Mouse (Mus musculus) heart, adult 2 months (tissue): ENCODE results near the gene Abhd12.

ENCODE experiments used
- CTCF ChIP-seq: fragments of 200-600 bp; IDR thresholded peaks from 2 replicates; pipeline ENCODE4 v1.8.1; 2022; ENCODE audit warnings: antibody characterized with exemption, mild to moderate bottlenecking, moderate library complexity
- POLR2A ChIP-seq: fragments of 200-500 bp; IDR thresholded peaks from 2 replicates; pipeline ENCODE4 v1.6.1; 2011; ENCODE audit warnings: mild to moderate bottlenecking, low read depth, low read length, control low read depth; ENCODE audit not compliant: insufficient read depth

DNA sequence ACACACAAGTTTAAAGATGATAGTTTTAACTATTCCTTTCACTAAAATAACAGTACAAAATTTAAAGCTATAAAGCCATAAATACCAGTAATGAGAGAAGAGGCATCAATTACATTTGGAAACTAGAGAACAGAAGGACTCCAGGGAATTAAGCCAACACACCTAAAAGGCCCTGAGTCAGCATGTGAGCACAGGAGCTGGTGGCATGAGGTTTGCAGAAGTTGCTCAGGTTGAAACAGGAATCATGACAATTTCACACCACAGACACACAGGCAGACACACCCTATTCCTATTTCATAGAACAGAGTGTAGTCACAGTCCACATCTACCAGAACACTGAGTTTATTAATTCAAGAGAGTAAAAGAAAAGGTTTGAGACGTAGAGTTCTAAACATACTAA lies 30.0 kb downstream of the Abhd12 start:
- TF ChIP-seq CTCF (no peak), POLR2A (no peak)
